Mouse (Mus musculus) cerebellum, adult 9-11 months (tissue): Measurements from ENCODE around the gene Olfr9.
"Not testable (repeated sequence)": the region's sequence is repeated elsewhere in the genome, so short reads cannot be mapped to it uniquely, and the experiment has no call there.

Experiments used
- DNase-seq: peaks from one replicate; pipeline ENCODE4 v3.0.0; 2022

Olfr9 gene

GRCm38 (mm10) chr10:129004032-129004920 lies 15.0 kb downstream of the Olfr9 start:
- DNase-seq: no peak

GRCm38 (mm10) chr10:129010288-129010841 lies 21.1 kb downstream of the Olfr9 start, which contains the start of gene Olfr763:
Gene Olfr763 (plus strand): TSS chr10:129010791.
- no peak for DNase-seq

GRCm38 (mm10) chr10:129011511-129011910 lies 22.3 kb downstream of the Olfr9 start:
- not testable (repeated sequence) for DNase-seq

GRCm38 (mm10) chr10:129014477-129014876 lies 25.2 kb downstream of the Olfr9 start:
- no peak for DNase-seq

GRCm38 (mm10) chr10:129023319-129023718 lies 34.1 kb downstream of the Olfr9 start:
- DNase-seq: no peak

- no peak for DNase-seq
Measured at GRCm38 (mm10) chr10:129026018-129026662, 36.9 kb downstream of the Olfr9 start.

GRCm38 (mm10) chr10:129028343-129028742 lies 39.1 kb downstream of the Olfr9 start:
- DNase-seq: no peak

- no peak for DNase-seq
Measured at GRCm38 (mm10) chr10:129039796-129040195, 50.6 kb downstream of the Olfr9 start, which contains the start of gene Olfr764-ps1. Gene Olfr764-ps1 (minus strand): TSS chr10:129039896.
